Mouse (Mus musculus): ENCODE measurements around the gene AW011738. TPM values are rescaled to one million over a fixed set of nuclear protein-coding genes. Genes with fewer than 3 reads are reported as not detected.

AW011738 gene
- 3.2 and 3.3 TPM in 2 replicates for polyA plus RNA-seq (2015; fragmentation: Nextera tagmentation; extraction: Ambion mirVana)

DNA sequence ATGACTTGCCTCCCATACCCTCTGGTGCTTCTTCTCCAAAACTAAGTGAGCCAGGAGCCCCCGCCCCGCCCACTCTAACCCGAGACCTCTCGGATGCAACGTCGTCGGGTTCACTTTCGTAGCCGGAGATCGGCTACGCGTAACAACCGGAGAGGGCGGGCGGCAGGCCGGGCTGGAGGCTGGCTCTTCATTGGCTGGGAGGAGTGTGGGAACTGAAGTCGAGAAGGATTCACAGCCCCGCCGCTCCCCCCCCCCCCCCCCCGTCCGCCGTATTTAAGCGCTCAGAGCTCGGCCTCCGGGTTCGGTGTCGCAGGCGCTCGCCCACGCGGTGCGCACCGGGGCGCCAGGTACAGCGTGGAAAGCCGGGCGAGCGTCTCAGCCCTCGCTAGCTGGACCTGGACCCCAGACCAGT lies at the start of gene AW011738:
TSS of gene AW011738 (plus strand) at position 304 of the 412 bp plus-strand sequence.
- Histone ChIP-seq H3K4me1 (peaks cover 29% of the 10 kb centered on the region), H3K4me3 (peak within 1 kb of the TSS; percentile 71), H3K27ac (replicated peaks) (peak within 1 kb of the TSS; percentile 72), H3K4me2 (peak within 1 kb of the TSS; percentile 92), H3K9ac (peak within 1 kb of the TSS; percentile 87), H3K36me3 (peaks cover 7% of the 10 kb centered on the region; the same call in 1 of the 2 replicates), H3K9me3 (no peaks in the 10 kb centered on the region), H3K27me3 (replicated peaks) (peaks cover 22% of the 10 kb centered on the region)
- peak; percentile 60; the same call in 1 of the 2 replicates for ATAC-seq (ENCODE audit: extremely low read depth, insufficient number of reproducible peaks, low FRiP score, low TSS enrichment)
- WGBS: under 1% methylated on average over 37 of the region's 39 CpGs

DNA sequence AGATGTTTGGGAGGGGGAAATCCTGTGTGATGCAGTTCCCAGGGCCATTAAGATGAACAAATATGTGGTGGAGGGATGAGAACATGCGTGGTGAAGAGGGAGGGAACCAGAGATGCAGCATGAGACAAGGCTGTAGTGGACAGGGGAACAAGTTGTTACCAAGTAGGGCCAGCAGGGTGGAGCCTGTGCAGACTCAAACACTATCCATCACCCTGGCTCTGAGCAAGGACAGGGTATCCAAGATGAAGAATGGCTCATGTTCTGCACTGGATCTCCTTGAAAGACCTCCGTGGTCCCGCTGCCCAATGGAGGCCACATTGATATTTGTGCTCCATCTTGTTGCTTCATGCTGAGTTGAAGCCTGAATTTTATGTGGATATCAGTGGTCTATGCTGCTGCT lies 48.3 kb upstream of the AW011738 start:
- Histone ChIP-seq H3K27ac (replicated peaks) (no peak overlapping the region), H3K4me2 (no peak overlapping the region), H3K4me3 (no peak overlapping the region), H3K36me3 (no peaks in the 10 kb centered on the region), H3K4me1 (no peaks in the 10 kb centered on the region), H3K9me3 (peaks cover 20% of the 10 kb centered on the region), H3K27me3 (replicated peaks) (no peaks in the 10 kb centered on the region), H3K9ac (no peak overlapping the region)
- no peak for ATAC-seq (ENCODE audit: extremely low read depth, insufficient number of reproducible peaks, low FRiP score, low TSS enrichment)
- 84% methylated on average over 3 of the region's 3 CpGs for WGBS

DNA sequence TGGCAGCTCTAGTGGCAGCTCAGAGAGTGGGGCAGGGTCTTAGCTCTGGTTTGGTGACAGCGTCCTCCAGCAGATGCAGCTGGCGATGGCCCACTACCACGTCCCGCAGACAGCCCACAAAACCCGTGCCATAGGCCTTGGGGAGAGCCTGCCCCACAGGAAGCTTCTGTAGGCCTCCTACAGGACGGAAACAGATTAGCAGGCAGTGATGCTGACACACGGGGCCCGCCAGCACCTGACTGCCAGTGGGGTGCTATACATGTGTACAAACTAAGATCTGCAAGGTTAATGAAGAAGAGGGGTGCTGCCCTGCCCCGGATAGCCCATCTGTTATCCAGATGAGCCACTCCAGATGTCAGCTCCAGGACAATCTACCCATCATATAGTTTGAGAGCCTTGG lies 36.6 kb upstream of the AW011738 start:
- no peak overlapping the region for H3K27ac ChIP-seq (replicated peaks)
- 88% methylated on average over 9 of the region's 9 CpGs for WGBS
- H3K9ac ChIP-seq: no peak overlapping the region
- no peaks in the 10 kb centered on the region for H3K4me1 ChIP-seq
- no peak overlapping the region for H3K4me2 ChIP-seq
- H3K9me3 ChIP-seq: peaks cover 11% of the 10 kb centered on the region
- H3K36me3 ChIP-seq: peaks cover 99% of the 10 kb centered on the region
- no peak for ATAC-seq (ENCODE audit: extremely low read depth, insufficient number of reproducible peaks, low FRiP score, low TSS enrichment)
- H3K4me3 ChIP-seq: no peak overlapping the region
- no peaks in the 10 kb centered on the region for H3K27me3 ChIP-seq (replicated peaks)

DNA sequence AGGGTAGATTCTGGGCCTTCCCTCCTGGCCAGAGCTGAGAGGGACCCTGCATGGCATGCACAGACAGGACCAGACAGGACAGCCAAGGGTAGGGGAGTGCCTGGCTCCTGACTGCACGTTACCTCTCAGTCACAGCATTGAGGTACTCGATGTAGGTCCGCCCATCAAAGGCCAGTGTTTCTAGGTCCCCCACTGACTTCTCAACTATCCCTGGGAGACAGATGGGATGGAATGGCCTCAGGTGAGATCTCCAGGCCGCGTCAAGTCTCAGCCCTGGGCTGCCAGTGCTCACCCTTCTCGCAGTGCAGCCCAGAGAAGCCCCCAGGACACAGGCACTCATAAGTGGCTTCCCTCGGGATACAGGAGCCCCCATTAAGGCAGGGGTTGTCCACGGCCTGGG lies 34.5 kb upstream of the AW011738 start:
- Histone ChIP-seq H3K27me3 (replicated peaks) (no peaks in the 10 kb centered on the region), H3K9ac (no peak overlapping the region), H3K36me3 (peaks cover 100% of the 10 kb centered on the region), H3K4me2 (no peak overlapping the region), H3K4me1 (no peaks in the 10 kb centered on the region), H3K4me3 (no peak overlapping the region), H3K27ac (replicated peaks) (no peak overlapping the region), H3K9me3 (no peaks in the 10 kb centered on the region)
- 84% methylated on average over 8 of the region's 8 CpGs for WGBS
- ATAC-seq (ENCODE audit: extremely low read depth, insufficient number of reproducible peaks, low FRiP score, low TSS enrichment): no peak

DNA sequence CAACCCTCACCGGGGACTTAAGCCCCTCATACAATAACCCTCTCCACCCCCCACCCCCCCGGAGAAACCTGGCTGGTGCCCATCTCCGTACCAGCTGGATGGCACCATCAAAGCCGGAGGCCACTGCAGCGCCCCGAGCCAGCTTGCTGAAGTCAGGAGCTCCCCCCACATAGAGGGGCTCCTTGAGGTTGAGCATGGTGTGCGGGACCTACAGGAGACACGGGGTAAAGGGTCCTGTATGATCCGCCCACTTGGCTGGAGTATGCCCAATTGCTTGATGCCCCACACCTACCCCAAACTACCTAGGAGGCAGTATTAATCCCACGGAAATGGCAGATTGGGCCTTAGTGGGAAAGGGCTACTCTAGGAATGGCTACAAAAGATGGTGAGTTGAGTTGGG lies 34.0 kb upstream of the AW011738 start:
- Histone ChIP-seq H3K27ac (replicated peaks) (no peak overlapping the region), H3K36me3 (peaks cover 100% of the 10 kb centered on the region), H3K27me3 (replicated peaks) (no peaks in the 10 kb centered on the region), H3K4me3 (no peak overlapping the region), H3K9me3 (no peaks in the 10 kb centered on the region), H3K4me1 (no peaks in the 10 kb centered on the region), H3K9ac (no peak overlapping the region), H3K4me2 (no peak overlapping the region)
- ATAC-seq (ENCODE audit: extremely low read depth, insufficient number of reproducible peaks, low FRiP score, low TSS enrichment): no peak
- 92% methylated on average over 10 of the region's 10 CpGs for WGBS

DNA sequence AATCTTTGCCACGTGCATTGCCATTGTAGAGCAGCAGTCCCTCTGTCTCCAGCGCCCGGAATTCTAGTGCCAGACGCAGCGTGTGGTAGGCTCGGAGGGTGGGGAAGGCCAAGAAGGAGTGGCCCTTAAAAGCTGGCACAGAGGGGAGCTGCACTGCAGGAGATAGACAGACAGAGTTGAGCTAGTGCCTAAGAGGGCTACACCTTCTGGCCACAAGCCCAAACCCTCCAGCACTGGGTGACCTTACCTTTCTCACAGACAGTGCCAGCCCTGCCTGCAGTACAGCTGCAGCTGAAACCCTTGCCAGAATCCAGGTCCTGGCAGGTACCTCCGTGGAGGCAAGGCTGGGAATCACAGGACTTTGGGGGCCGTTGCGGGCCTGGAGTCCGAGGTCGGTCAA lies 31.3 kb upstream of the AW011738 start:
- H3K27ac ChIP-seq (replicated peaks): no peak overlapping the region
- H3K4me3 ChIP-seq: no peak overlapping the region
- no peak for ATAC-seq (ENCODE audit: extremely low read depth, insufficient number of reproducible peaks, low FRiP score, low TSS enrichment)
- no peaks in the 10 kb centered on the region for H3K27me3 ChIP-seq (replicated peaks)
- H3K4me1 ChIP-seq: no peaks in the 10 kb centered on the region
- WGBS: 95% methylated on average over 11 of the region's 11 CpGs
- peaks cover 100% of the 10 kb centered on the region for H3K36me3 ChIP-seq
- no peak overlapping the region for H3K4me2 ChIP-seq
- H3K9me3 ChIP-seq: no peaks in the 10 kb centered on the region
- H3K9ac ChIP-seq: no peak overlapping the region

DNA sequence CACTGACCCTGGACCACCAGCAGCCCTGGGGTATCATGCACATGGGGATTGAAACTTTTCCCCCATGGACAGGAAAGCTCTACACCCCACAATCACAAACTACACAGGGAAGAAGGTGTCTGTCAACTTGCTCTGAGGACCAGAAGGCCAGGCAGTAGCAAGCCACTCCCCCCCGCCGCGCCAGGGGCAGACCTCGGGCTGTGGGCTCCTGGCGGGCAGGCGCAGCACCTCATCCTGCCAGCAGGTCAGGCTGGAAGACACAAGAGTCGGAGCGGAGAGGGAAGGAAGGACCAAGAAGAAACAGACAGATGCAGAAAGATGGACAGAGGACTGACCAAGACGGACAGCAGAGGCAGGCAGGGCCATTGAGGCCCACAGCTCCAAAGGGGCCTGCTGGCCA lies 25.5 kb upstream of the AW011738 start:
- H3K9ac ChIP-seq: no peak overlapping the region
- no peak overlapping the region for H3K4me3 ChIP-seq
- H3K4me2 ChIP-seq: no peak overlapping the region
- H3K27ac ChIP-seq (replicated peaks): no peak overlapping the region
- ATAC-seq (ENCODE audit: extremely low read depth, insufficient number of reproducible peaks, low FRiP score, low TSS enrichment): no peak
- H3K4me1 ChIP-seq: 0 out of 2 replicates have a peak, but pooled peaks cover 3% of the 10 kb centered on the region
- H3K36me3 ChIP-seq: peaks cover 98% of the 10 kb centered on the region
- H3K9me3 ChIP-seq: no peaks in the 10 kb centered on the region
- 88% methylated on average over 9 of the region's 9 CpGs for WGBS
- no peaks in the 10 kb centered on the region for H3K27me3 ChIP-seq (replicated peaks)

DNA sequence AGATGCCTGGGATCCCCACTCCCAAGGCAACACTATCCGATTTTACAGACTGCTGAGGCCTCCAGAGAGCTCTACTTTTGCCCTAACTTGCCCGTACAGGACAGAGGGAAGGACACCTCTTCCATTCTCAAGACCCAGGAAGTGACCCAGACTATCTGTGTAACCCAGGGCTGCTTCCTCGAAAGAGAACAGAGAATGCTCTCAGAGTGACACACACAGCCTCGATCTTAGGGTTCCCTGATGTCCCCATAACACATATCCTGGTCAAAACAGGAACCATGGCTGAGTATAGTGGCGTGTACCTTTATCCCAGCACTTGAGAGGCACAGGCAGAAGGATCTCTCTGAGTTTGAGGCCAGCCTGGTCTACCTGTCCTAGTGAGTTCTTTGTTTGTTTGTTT lies 19.4 kb upstream of the AW011738 start:
- no peak for ATAC-seq (ENCODE audit: extremely low read depth, insufficient number of reproducible peaks, low FRiP score, low TSS enrichment)
- H3K9me3 ChIP-seq: no peaks in the 10 kb centered on the region
- no peak overlapping the region for H3K9ac ChIP-seq
- no peak overlapping the region for H3K4me2 ChIP-seq
- H3K27me3 ChIP-seq (replicated peaks): no peaks in the 10 kb centered on the region
- H3K36me3 ChIP-seq: peaks cover 62% of the 10 kb centered on the region
- peaks cover 49% of the 10 kb centered on the region for H3K4me1 ChIP-seq
- H3K4me3 ChIP-seq: no peak overlapping the region
- 80% methylated on average over 5 of the region's 5 CpGs for WGBS
- H3K27ac ChIP-seq (replicated peaks): no peak overlapping the region

DNA sequence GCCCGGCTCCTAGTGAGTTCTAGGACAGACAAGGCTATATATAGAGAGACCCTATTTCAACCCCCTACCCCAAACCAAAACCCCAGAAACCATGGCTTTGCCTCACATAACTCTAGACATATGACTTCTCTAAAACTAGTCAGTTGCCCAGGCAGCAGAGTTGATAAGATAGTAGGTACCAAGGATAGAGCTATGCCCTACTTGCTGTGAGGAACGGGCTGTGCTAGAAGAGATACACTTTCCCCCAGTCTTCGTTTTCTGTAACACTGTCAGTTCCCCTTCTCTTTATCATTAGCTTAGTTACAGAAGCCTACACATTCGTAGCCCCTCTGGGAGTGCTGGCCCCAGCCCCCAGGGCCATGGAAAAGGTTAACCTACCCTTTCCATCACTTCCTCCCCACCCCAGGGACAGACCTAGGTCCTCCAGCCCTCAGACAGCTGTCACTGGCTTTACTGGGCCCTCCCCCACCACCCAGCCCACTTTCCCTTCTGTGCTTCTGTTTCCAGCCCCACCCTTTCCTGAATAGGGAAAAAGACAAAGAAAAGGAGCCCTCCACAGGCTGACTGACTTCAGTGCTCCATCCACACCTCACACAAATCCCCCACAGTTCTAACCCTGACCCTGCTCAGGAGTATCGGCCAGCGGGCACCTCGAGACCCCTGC lies 18.7 kb upstream of the AW011738 start:
- WGBS: 62% methylated on average over 7 of the region's 7 CpGs
- no peak overlapping the region for H3K4me3 ChIP-seq
- H3K4me1 ChIP-seq: peaks cover 56% of the 10 kb centered on the region
- H3K9ac ChIP-seq: peak overlapping the region; percentile 81
- no peaks in the 10 kb centered on the region for H3K9me3 ChIP-seq
- H3K4me2 ChIP-seq: peak overlapping the region; percentile 68
- H3K27me3 ChIP-seq (replicated peaks): no peaks in the 10 kb centered on the region
- ATAC-seq (ENCODE audit: extremely low read depth, insufficient number of reproducible peaks, low FRiP score, low TSS enrichment): no peak
- peaks cover 56% of the 10 kb centered on the region for H3K36me3 ChIP-seq
- H3K27ac ChIP-seq (replicated peaks): peak overlapping the region; percentile 64; the same call in 1 of the 2 replicates

DNA sequence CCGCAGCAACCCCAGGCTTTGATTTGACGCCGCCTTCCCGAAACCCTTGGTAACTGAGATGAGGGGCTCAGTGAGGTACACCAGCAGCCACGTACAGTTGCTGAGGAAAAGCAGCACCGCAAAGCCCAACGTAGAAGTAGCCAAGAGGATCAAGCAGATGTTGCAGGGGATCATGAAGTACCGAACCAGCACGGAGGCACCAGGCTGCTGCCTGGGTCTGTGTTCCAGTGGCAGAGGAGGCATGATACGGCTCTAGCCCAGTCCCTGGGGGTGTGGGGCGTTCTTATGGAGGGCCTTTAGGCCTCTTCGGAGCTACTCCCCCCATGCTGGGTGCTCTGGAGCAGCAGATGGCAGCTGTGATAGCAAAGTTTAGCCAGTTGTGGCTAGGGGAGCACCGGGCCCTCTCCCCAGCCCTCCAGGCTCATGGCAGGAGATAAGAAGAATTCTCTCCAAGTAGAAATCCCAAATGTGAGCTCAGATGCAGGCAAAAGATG lies 17.6 kb upstream of the AW011738 start:
- WGBS: 68% methylated on average over 13 of the region's 13 CpGs
- peak overlapping the region; percentile 47 for H3K4me3 ChIP-seq
- no peak for ATAC-seq (ENCODE audit: extremely low read depth, insufficient number of reproducible peaks, low FRiP score, low TSS enrichment)
- H3K9me3 ChIP-seq: no peaks in the 10 kb centered on the region
- peak overlapping the region; percentile 68 for H3K4me2 ChIP-seq
- H3K27ac ChIP-seq (replicated peaks): peak overlapping the region; percentile 64
- H3K27me3 ChIP-seq (replicated peaks): no peaks in the 10 kb centered on the region
- H3K9ac ChIP-seq: peak overlapping the region; percentile 81
- peaks cover 53% of the 10 kb centered on the region for H3K36me3 ChIP-seq
- peaks cover 66% of the 10 kb centered on the region for H3K4me1 ChIP-seq

DNA sequence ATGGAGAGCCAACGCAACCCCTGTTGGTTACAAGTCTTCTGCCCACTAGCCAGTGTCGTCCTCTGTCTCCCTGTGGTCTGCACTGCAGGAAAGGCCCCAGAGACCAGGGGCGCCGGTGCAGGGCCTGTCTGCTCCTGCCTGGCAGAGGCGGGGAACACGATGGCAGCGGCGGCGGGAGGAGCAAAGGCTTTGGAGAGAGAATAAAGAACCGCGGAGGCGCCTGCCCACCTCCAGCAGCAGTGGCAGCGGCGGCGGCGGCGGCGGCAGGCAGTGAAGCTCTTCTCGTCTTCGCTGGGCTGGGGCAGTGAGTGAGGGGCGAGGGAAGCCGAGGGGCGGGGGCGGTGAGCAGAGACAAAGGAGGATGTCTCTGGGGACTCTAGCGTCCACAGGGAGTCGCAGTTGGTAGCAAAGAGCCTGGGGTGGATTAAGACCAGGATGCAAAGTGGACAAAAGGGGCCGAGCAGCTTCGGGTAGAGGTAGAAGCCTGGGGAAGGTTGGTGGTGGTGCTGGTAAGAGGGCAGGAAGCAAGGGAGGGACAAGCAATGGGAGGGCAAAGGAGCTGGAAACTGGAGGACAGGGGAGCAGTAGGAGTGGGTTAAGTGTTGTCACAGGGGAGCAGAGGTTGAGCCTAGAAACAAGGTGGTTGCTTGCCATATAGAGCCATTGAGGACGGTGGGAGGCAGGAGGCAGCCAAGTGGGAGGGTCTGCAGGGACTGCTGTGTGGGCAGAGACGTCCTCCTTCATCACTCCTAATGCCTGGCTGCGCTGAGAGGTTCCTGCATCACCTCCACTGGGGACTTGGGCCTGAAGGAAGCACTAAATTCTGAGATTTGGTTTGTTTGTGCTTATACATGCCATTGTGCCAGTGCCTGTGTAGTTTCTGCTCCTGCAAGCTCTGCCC lies 16.9 kb upstream of the AW011738 start:
- H3K4me2 ChIP-seq: peak overlapping the region; percentile 68
- WGBS: 6% methylated on average over 30 of the region's 31 CpGs
- H3K9ac ChIP-seq: peak overlapping the region; percentile 81
- ATAC-seq (ENCODE audit: extremely low read depth, insufficient number of reproducible peaks, low FRiP score, low TSS enrichment): no peak
- peaks cover 53% of the 10 kb centered on the region for H3K36me3 ChIP-seq
- peak overlapping the region; percentile 64 for H3K27ac ChIP-seq (replicated peaks)
- H3K27me3 ChIP-seq (replicated peaks): no peaks in the 10 kb centered on the region
- peaks cover 68% of the 10 kb centered on the region for H3K4me1 ChIP-seq
- H3K4me3 ChIP-seq: peak overlapping the region; percentile 47
- H3K9me3 ChIP-seq: no peaks in the 10 kb centered on the region
